Mouse (Mus musculus) forebrain, embryonic 15.5 days (tissue): ENCODE results near the gene Cherp. TPM values are rescaled to one million over a fixed set of nuclear protein-coding genes. Genes with fewer than 3 reads are reported as not detected.

Experiments used
- ATAC-seq: fragments of 200-750 bp; cut with Nextera tagmentation; replicated peaks from 2 replicates; pipeline ENCODE4 v1.8.0; 2017; ENCODE audit warnings: mild to moderate bottlenecking, moderate TSS enrichment, moderate library complexity
- H3K27ac ChIP-seq: fragments of 300-500 bp; sonication (generic); replicated peaks from 2 replicates; pipeline ENCODE4 v1.5.1; 2015; ENCODE audit warnings: mild to moderate bottlenecking, inconsistent platforms
- H3K27me3 ChIP-seq: fragments of 300-500 bp; sonication (generic); 2 replicates; pipeline ENCODE4 v1.6.1; 2015; ENCODE audit warnings: inconsistent platforms
- H3K36me3 ChIP-seq: fragments of 300-500 bp; sonication (generic); 2 replicates; pipeline ENCODE4 v1.6.1; 2015; ENCODE audit warnings: mild to moderate bottlenecking, inconsistent platforms
- H3K4me1 ChIP-seq: fragments of 300-500 bp; sonication (generic); 2 replicates; pipeline ENCODE4 v1.6.1; 2015; ENCODE audit warnings: inconsistent platforms
- H3K4me2 ChIP-seq: fragments of 300-500 bp; sonication (generic); replicated peaks from 2 replicates; pipeline ENCODE4 v1.6.1; 2015; ENCODE audit warnings: mild to moderate bottlenecking, inconsistent platforms
- H3K4me3 ChIP-seq: fragments of 300-500 bp; sonication (generic); 2 replicates; pipeline ENCODE4 v1.5.1; 2015; ENCODE audit warnings: mild to moderate bottlenecking, inconsistent platforms
- H3K9ac ChIP-seq: fragments of 300-500 bp; sonication (generic); replicated peaks from 2 replicates; pipeline ENCODE4 v1.6.1; 2015; ENCODE audit warnings: mild to moderate bottlenecking, inconsistent platforms
- H3K9me3 ChIP-seq: fragments of 300-500 bp; sonication (generic); 2 replicates; pipeline ENCODE4 v1.6.1; 2016; ENCODE audit warnings: inconsistent platforms
- WGBS: fragments of 180-500 bp; shearing (Covaris S2); methylation state at CpG from one replicate; pipeline ENCODE4 v1.1.7; 2015; ENCODE audit warnings: mixed read lengths; 5-methylcytosine and 5-hydroxymethylcytosine counted together
- polyA plus RNA-seq: library from polyadenylated mRNA; unstranded; fragments of >200 nt; fragmentation: Nextera tagmentation; extraction: Ambion mirVana; gene quantifications from 2 replicates; pipeline ENCODE4 v1.2.1, GENCODE M21; 2015

The Cherp gene
- polyA plus RNA-seq, 1 experiment from 2014 or later, result 46.8 TPM

DNA sequence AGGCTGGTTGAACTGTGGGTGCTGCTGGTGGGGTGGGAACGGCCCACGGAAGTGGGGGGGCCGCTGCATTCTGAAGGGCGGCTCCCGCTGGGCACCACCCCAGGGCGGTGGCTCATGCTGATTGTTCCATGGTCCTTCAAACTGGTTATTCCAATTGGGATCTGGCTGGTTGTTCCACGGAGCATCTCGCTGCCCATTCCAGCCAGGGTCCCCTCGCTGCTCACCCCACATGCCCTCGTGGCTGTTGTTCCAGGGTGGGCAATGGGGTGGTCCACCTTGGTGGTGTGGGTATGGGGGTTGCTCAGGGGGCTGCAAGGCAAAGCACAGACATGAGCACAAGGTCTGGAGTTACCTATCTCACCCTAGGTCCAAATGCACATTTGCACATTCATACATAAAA, 10.8 kb downstream of the Cherp start:
- Histone ChIP-seq H3K4me2 (no peak overlapping the region), H3K9ac (no peak overlapping the region), H3K36me3 (peaks cover 97% of the 10 kb centered on the region), H3K9me3 (no peaks in the 10 kb centered on the region), H3K4me3 (no peak overlapping the region), H3K27ac (no peak overlapping the region), H3K4me1 (no peaks in the 10 kb centered on the region), H3K27me3 (no peaks in the 10 kb centered on the region)
- 96% methylated on average over 10 of the region's 10 CpGs for WGBS
- ATAC-seq, result no peak

DNA sequence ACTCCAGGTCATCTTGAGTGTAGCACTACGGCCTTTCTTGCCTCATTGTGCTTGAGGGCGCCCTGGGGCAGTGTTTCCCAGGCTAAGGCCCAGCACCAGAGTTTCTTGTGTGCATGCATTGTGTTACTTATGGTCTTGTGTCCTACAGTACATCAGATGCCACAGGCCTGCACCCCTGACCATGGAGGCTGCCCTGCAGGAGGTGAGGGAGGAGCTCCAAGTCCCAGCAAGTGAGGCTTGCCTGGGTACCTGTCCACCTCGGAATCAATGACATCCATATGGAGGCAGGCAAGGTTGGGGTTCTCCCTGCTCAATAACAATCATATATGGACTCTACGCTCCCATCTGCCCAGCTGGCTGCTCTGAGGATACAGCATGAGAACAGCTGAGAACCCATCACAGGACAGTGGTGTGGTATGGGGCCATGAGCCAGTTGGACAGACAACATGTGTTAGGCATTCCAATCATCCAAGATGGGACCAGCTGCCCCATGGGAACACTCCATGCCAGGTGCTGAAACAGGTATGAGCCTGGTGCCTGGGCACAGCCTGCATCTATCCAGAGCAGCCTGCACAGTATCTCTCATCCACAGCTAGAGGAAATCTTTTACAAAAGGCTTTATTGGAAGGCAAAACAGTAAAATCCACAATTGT, 15.0 kb downstream of the Cherp start:
- Histone ChIP-seq H3K36me3 (peaks cover 76% of the 10 kb centered on the region), H3K9me3 (no peaks in the 10 kb centered on the region), H3K4me3 (no peak overlapping the region), H3K4me2 (no peak overlapping the region), H3K4me1 (no peaks in the 10 kb centered on the region), H3K9ac (no peak overlapping the region), H3K27ac (no peak overlapping the region), H3K27me3 (no peaks in the 10 kb centered on the region)
- no peak for ATAC-seq
- WGBS, result 92% methylated on average over 4 of the region's 4 CpGs

- no peak for ATAC-seq
- WGBS, result 92% methylated on average over 6 of the region's 6 CpGs
Observed at GRCm38 (mm10) chr8:72458457-72458856, 16.6 kb downstream of the Cherp start.

GRCm38 (mm10) chr8:72457806-72458205, 17.2 kb downstream of the Cherp start:
- no peaks in the 10 kb centered on the region for H3K9me3 ChIP-seq
- no peak overlapping the region for H3K27ac ChIP-seq
- no peak overlapping the region for H3K4me3 ChIP-seq
- no peak overlapping the region for H3K9ac ChIP-seq
- H3K4me2 ChIP-seq, result no peak overlapping the region
- H3K4me1 ChIP-seq, result no peaks in the 10 kb centered on the region
- no peaks in the 10 kb centered on the region for H3K27me3 ChIP-seq
- H3K36me3 ChIP-seq, result peaks cover 75% of the 10 kb centered on the region
- ATAC-seq, result no peak
- 96% methylated on average over 3 of the region's 3 CpGs for WGBS

More at GRCm38 (mm10) chr8:72458457-72458856, 16.6 kb downstream of the Cherp start:
- no peaks in the 10 kb centered on the region for H3K4me1 ChIP-seq
- H3K36me3 ChIP-seq, result peaks cover 75% of the 10 kb centered on the region
- H3K4me2 ChIP-seq, result no peak overlapping the region
- no peaks in the 10 kb centered on the region for H3K27me3 ChIP-seq
- no peak overlapping the region for H3K9ac ChIP-seq
- H3K9me3 ChIP-seq, result no peaks in the 10 kb centered on the region
- H3K4me3 ChIP-seq, result no peak overlapping the region
- H3K27ac ChIP-seq, result no peak overlapping the region

DNA sequence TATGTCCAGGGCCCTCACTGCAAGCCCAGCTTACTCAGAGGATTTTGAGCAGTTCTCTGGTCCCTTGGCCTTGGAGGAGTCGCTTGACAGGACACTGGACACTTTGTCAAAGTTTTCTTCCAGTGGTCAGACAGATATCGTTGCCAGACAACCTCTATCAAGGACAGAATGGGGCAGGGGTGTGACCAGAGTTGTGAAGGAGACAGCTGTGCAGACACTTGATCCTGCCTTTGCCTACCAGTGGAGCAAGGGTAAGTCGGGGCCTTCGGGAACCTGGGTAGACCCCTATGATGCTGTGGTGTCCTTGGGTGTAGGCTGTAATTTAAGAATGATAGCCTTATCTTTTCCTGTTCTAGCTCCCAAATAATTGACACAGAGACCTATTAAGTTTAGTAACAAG, 19.7 kb downstream of the Cherp start:
- Histone ChIP-seq H3K4me3 (no peak overlapping the region), H3K36me3 (peaks cover 71% of the 10 kb centered on the region), H3K27me3 (no peaks in the 10 kb centered on the region), H3K27ac (no peak overlapping the region), H3K9me3 (no peaks in the 10 kb centered on the region), H3K9ac (no peak overlapping the region), H3K4me1 (no peaks in the 10 kb centered on the region), H3K4me2 (no peak overlapping the region)
- whole genome bisulfite sequencing, result 92% methylated on average over 4 of the region's 4 CpGs
- no peak for ATAC-seq

- no peak overlapping the region for H3K4me3 ChIP-seq
- 98% methylated on average over 2 of the region's 2 CpGs for WGBS
- H3K36me3 ChIP-seq, result peaks cover 70% of the 10 kb centered on the region
- H3K9ac ChIP-seq, result no peak overlapping the region
- H3K4me1 ChIP-seq, result no peaks in the 10 kb centered on the region
- no peak for ATAC-seq
- H3K27ac ChIP-seq, result no peak overlapping the region
- no peaks in the 10 kb centered on the region for H3K27me3 ChIP-seq
- no peak overlapping the region for H3K4me2 ChIP-seq
- H3K9me3 ChIP-seq, result no peaks in the 10 kb centered on the region
Observed at GRCm38 (mm10) chr8:72453904-72454303, 21.1 kb downstream of the Cherp start.

- Histone ChIP-seq H3K27me3 (no peaks in the 10 kb centered on the region), H3K9ac (no peak overlapping the region), H3K4me3 (no peak overlapping the region), H3K36me3 (peaks cover 69% of the 10 kb centered on the region), H3K27ac (no peak overlapping the region), H3K9me3 (no peaks in the 10 kb centered on the region), H3K4me2 (no peak overlapping the region), H3K4me1 (peaks cover 9% of the 10 kb centered on the region)
- no peak for ATAC-seq
- 94% methylated on average over 8 of the region's 8 CpGs for WGBS
Observed at GRCm38 (mm10) chr8:72451516-72451915, 23.5 kb downstream of the Cherp start.

- H3K36me3 ChIP-seq, result peaks cover 18% of the 10 kb centered on the region
- WGBS, result 94% methylated on average over 6 of the region's 6 CpGs
- H3K27ac ChIP-seq, result no peak overlapping the region
- peaks cover 34% of the 10 kb centered on the region for H3K4me1 ChIP-seq
- H3K27me3 ChIP-seq, result no peaks in the 10 kb centered on the region
- no peak for ATAC-seq
- no peak overlapping the region for H3K4me2 ChIP-seq
- no peaks in the 10 kb centered on the region for H3K9me3 ChIP-seq
- no peak overlapping the region for H3K4me3 ChIP-seq
- H3K9ac ChIP-seq, result no peak overlapping the region
Observed at GRCm38 (mm10) chr8:72445071-72445470, 30.0 kb downstream of the Cherp start.

DNA sequence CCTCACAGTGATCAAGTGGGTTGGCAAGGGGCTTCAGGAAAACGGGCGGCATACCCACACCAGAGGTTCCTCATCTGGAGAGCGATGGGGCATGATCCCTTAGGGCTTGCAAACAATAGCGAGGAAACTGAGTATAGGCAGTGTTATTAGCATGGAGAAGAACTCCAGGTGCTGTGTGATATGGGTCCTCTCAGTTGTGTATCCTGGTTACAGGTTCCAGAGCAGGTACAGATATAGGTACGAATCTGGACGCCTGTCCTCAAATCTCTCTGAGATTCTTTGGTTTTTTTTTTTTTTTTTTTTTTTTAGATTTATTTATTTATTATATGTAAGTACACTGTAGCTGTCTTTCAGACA, 31.1 kb downstream of the Cherp start:
- Histone ChIP-seq H3K9ac (peak overlapping the region; percentile 61), H3K27ac (peak overlapping the region; percentile 57), H3K27me3 (no peaks in the 10 kb centered on the region), H3K4me2 (peak overlapping the region; percentile 69), H3K4me3 (peak overlapping the region; percentile 45), H3K4me1 (peaks cover 34% of the 10 kb centered on the region), H3K9me3 (no peaks in the 10 kb centered on the region), H3K36me3 (peaks cover 9% of the 10 kb centered on the region; the same call in 1 of the 2 replicates)
- WGBS, result 46% methylated on average over 6 of the region's 6 CpGs
- ATAC-seq, result peak; percentile 68

DNA sequence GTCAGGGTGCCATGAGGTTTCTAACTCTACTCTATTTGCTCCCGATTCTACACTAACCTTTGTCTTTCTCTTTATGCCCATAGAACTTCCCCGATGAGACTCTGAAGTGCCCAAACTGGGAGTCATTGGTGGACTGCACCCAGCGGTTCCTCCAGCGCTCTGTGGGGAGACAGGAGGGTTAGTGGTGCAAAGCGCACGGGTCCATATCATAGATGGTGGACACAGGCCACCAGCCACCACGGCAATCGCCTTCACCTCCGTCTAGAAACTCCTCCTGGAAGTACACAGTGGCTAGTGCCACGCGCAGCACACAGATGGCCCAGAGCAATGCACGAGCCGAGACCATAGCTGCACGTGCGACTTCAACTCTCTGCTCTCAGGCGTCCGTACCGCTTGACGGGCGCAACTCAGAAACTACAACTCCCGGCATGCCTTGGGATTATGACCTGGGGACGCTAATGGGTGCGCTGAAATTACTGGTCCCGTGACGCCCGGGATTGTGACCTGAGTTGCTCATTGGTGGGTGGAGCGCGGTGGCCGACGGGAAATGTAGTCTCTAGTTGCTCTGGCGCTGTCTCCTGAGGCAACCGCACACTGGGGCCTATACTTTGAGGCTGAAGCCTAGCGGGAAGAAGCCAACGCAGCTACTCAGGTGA, 31.6 kb downstream of the Cherp start, which contains the start of the genes Calr3 and 1700030K09Rik:
Gene Calr3, minus strand, starts transcription at position 533 of the 656 bp plus-strand sequence.
Gene 1700030K09Rik, plus strand, starts transcription at position 543 of the 656 bp plus-strand sequence.
- Histone ChIP-seq H3K27ac (peak within 1 kb of the TSS; percentile 57), H3K4me1 (peaks cover 34% of the 10 kb centered on the region)
- 6% methylated on average over 34 of the region's 34 CpGs for WGBS

GRCm38 (mm10) chr8:72438248-72439015, 36.6 kb downstream of the Cherp start:
- no peak overlapping the region for H3K4me3 ChIP-seq
- no peak for ATAC-seq
- no peak overlapping the region for H3K9ac ChIP-seq
- no peaks in the 10 kb centered on the region for H3K27me3 ChIP-seq
- no peak overlapping the region for H3K4me2 ChIP-seq
- no peak overlapping the region for H3K27ac ChIP-seq
- peaks cover 5% of the 10 kb centered on the region for H3K4me1 ChIP-seq
- WGBS, result 66% methylated on average over 8 of the region's 8 CpGs
- H3K9me3 ChIP-seq, result no peaks in the 10 kb centered on the region
- H3K36me3 ChIP-seq, result no peaks in the 10 kb centered on the region

More for the DNA sequence above, 31.6 kb downstream of the Cherp start, which contains the start of the genes Calr3 and 1700030K09Rik:
- peak within 1 kb of the TSS; percentile 69 for H3K4me2 ChIP-seq
- H3K4me3 ChIP-seq, result peak within 1 kb of the TSS; percentile 45
- no peaks in the 10 kb centered on the region for H3K27me3 ChIP-seq
- peak within 1 kb of the TSS; percentile 61 for H3K9ac ChIP-seq
- H3K36me3 ChIP-seq, result peaks cover 5% of the 10 kb centered on the region; the same call in 1 of the 2 replicates
- peak; percentile 100 for ATAC-seq
- H3K9me3 ChIP-seq, result no peaks in the 10 kb centered on the region

DNA sequence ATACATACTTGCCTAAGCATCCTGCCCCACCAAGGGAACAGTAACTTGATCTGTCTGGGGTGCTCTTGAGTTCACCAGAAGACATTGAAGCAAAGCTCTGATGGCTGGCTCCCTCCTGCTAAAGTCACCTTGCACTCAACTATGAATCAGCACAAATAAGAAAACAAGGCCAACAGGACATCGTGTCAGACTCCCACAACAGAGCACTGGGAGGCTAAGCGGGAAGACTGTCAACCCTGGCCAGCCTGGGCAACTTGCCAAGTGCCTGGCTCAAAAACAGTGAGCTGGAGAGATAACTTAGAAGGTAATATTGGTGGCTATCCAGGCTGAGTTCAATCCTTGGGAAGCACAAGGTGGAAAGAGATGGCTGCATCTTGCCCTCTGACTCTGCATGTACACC, 40.1 kb downstream of the Cherp start:
- Histone ChIP-seq H3K9me3 (no peaks in the 10 kb centered on the region), H3K27ac (no peak overlapping the region), H3K27me3 (no peaks in the 10 kb centered on the region), H3K36me3 (no peaks in the 10 kb centered on the region), H3K4me3 (no peak overlapping the region), H3K4me2 (no peak overlapping the region), H3K4me1 (no peaks in the 10 kb centered on the region), H3K9ac (no peak overlapping the region)
- 20% methylated on average over 2 of the region's 2 CpGs for WGBS
- no peak for ATAC-seq
